Mouse (Mus musculus) liver, embryonic 14 days (tissue): Measurements from ENCODE around the gene Ppdpf. TPM values are rescaled to one million over a fixed set of nuclear protein-coding genes. Genes with fewer than 3 reads are reported as not detected.

Experiments
- polyA plus RNA-seq: library from polyadenylated mRNA; depleted of rRNA; stranded (reverse); fragments of >200 nt; gene quantifications from 2 replicates; pipeline ENCODE4 v1.2.3, GENCODE M21; 2012; rRNA removed

The Ppdpf gene
- 38.4 and 42.6 TPM in 2 replicates for polyA plus RNA-seq

GRCm38 (mm10) chr2:181187121-181188000, at the start of gene Ppdpf:
Ppdpf (plus strand) TSS chr2:181187247.

GRCm38 (mm10) chr2:181156248-181157121, 30.6 kb upstream of the Ppdpf start, which contains the start of gene Eef1a2:
Eef1a2 (minus strand) TSS chr2:181157014.

GRCm38 (mm10) chr2:181202422-181202821, 15.4 kb downstream of the Ppdpf start, which contains the start of gene Ptk6:
Ptk6 (minus strand) TSS chr2:181202789.

GRCm38 (mm10) chr2:181213021-181213445, 26.0 kb downstream of the Ppdpf start, which contains the start of gene Srms:
Srms (minus strand) TSS chr2:181213185.

GRCm38 (mm10) chr2:181219538-181220216, 32.6 kb downstream of the Ppdpf start, which contains the start of gene Fndc11:
Fndc11 (plus strand) TSS chr2:181220013.

Other genes starting within 250 kb of the Ppdpf start
- 0.67 and 1.0 TPM in 2 replicates for gene Nkain4, start 232.5 kb upstream of the Ppdpf start, polyA plus RNA-seq
- 20.8 TPM in 2 replicates for gene Arfgap1, start 220.0 kb upstream of the Ppdpf start, polyA plus RNA-seq
- gene Col20a1, start 200.7 kb upstream of the Ppdpf start, polyA plus RNA-seq: 0.10 TPM in 2 replicates
- 0.53 and 0.70 TPM in 2 replicates for gene Chrna4, start 143.7 kb upstream of the Ppdpf start, polyA plus RNA-seq
- 0.06 and 0.07 TPM in 2 replicates for gene Kcnq2, start 51.9 kb upstream of the Ppdpf start, polyA plus RNA-seq
- gene Eef1a2, start 30.2 kb upstream of the Ppdpf start, polyA plus RNA-seq: not detected in 2 replicates
- gene Ptk6, start 15.5 kb downstream of the Ppdpf start, polyA plus RNA-seq: 0.03 and 0.05 TPM in 2 replicates
- gene Srms, start 25.9 kb downstream of the Ppdpf start, polyA plus RNA-seq: 0.17 and 0.19 TPM in 2 replicates
- gene Fndc11, start 32.8 kb downstream of the Ppdpf start, polyA plus RNA-seq: 0.16 TPM in 2 replicates
- 4.0 and 5.8 TPM in 2 replicates for gene Helz2, start 54.8 kb downstream of the Ppdpf start, polyA plus RNA-seq
- gene Gmeb2, start 100.8 kb downstream of the Ppdpf start, polyA plus RNA-seq: 11.5 and 13.2 TPM in 2 replicates
- gene Stmn3, start 127.3 kb downstream of the Ppdpf start, polyA plus RNA-seq: 0.06 and 0.10 TPM in 2 replicates
- 37.4 and 42.3 TPM in 2 replicates for gene Rtel1, start 132.5 kb downstream of the Ppdpf start, polyA plus RNA-seq
- 8.3 and 9.0 TPM in 2 replicates for gene Zgpat, start 177.7 kb downstream of the Ppdpf start, polyA plus RNA-seq
- gene Arfrp1, start 178.2 kb downstream of the Ppdpf start, polyA plus RNA-seq: 22.0 and 23.4 TPM in 2 replicates
- 9.8 and 9.9 TPM in 2 replicates for gene Lime1, start 192.8 kb downstream of the Ppdpf start, polyA plus RNA-seq